Mouse (Mus musculus): ENCODE measurements around the gene Ccdc57.

DNA sequence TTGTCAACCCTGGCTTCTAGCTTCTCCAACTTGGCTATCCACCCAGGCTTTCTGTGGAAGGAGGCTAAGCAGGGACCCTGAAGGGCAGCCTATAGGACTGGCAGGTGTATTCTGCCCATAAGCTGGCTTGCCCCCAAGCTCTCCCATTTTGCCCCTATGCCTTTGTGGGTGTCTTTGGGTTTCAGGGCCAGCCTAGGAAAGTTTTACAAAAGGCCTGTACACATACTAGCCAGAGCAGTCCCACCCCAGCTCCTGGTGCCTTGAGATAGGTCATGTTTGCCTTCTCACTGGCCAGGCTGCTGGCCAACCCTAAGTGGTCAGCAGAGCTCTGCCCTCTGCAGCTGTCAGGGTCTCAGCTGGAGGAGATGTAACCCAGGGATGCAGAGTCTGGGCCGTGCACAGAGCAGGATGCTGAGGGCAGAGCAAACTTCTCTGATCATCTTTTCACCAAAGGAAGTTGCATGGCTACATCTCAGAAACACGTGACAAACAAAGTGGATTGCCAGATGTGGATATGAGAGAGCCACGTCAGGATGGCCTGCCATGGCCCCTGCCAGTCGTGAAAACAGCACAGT is 107.3 kb downstream of the Ccdc57 start:
- no peak for TF ChIP-seq CTCF (IDR thresholded peaks at IDR 0.05; ENCODE audit: low read depth)
- no peak for TF ChIP-seq EP300 (IDR thresholded peaks at IDR 0.05; ENCODE audit: low read depth)
